Mouse (Mus musculus) neural tube, embryonic 11.5 days (tissue): ENCODE data around the gene Gm28998. TPM values are rescaled to one million over a fixed set of nuclear protein-coding genes. Genes with fewer than 3 reads are reported as not detected.
"Not testable (repeated sequence)": the region's sequence is repeated elsewhere in the genome, so short reads cannot be mapped to it uniquely, and the experiment has no call there.

Experiments
- ATAC-seq: fragments of 200-750 bp; cut with Nextera tagmentation; 2 replicates; pipeline ENCODE4 v1.8.0; 2017; ENCODE audit warnings: moderate number of reproducible peaks, mild to moderate bottlenecking, moderate TSS enrichment, moderate library complexity; ENCODE audit not compliant: insufficient read depth, low FRiP score, low TSS enrichment
- DNase-seq: peaks from one replicate; pipeline ENCODE4 v3.0.0-alpha.2; 2015; ENCODE audit warnings: low spot score
- H3K27ac ChIP-seq: fragments of 300-500 bp; sonication (generic); 2 replicates; pipeline ENCODE4 v1.5.1; 2014; ENCODE audit warnings: low read depth, mild to moderate bottlenecking, low read length
- H3K27me3 ChIP-seq: fragments of 300-500 bp; sonication (generic); 2 replicates; pipeline ENCODE4 v1.6.1; 2014; ENCODE audit warnings: mild to moderate bottlenecking, low read length, mixed read lengths; ENCODE audit not compliant: control insufficient read depth, insufficient read depth
- H3K36me3 ChIP-seq: fragments of 300-500 bp; sonication (generic); 2 replicates; pipeline ENCODE4 v1.6.1; 2014; ENCODE audit warnings: mild to moderate bottlenecking, low read length, moderate library complexity, mixed read lengths; ENCODE audit not compliant: control insufficient read depth, insufficient read depth
- H3K4me1 ChIP-seq: fragments of 300-500 bp; sonication (generic); 2 replicates; pipeline ENCODE4 v1.6.1; 2014; ENCODE audit warnings: low read length, mixed read lengths; ENCODE audit not compliant: control insufficient read depth, insufficient read depth
- H3K4me2 ChIP-seq: fragments of 300-500 bp; sonication (generic); 2 replicates; pipeline ENCODE4 v1.6.1; 2014; ENCODE audit warnings: low read depth, mild to moderate bottlenecking, moderate library complexity
- H3K4me3 ChIP-seq: fragments of 300-500 bp; sonication (generic); 2 replicates; pipeline ENCODE4 v1.5.1; 2014; ENCODE audit warnings: low read depth, low read length
- H3K9ac ChIP-seq: fragments of 300-500 bp; sonication (generic); 2 replicates; pipeline ENCODE4 v1.6.1; 2014; ENCODE audit warnings: mild to moderate bottlenecking, low read length
- H3K9me3 ChIP-seq: fragments of 300-500 bp; sonication (generic); 2 replicates; pipeline ENCODE4 v1.6.1; 2016; ENCODE audit warnings: low read length; ENCODE audit not compliant: control insufficient read depth
- WGBS: fragments of 180-500 bp; shearing (Covaris S2); extraction: QIAGEN DNeasy Blood & Tissue Kit; methylation state at CpG from one replicate; pipeline ENCODE4 v1.1.7; 2014; 5-methylcytosine and 5-hydroxymethylcytosine counted together
- polyA plus RNA-seq: library from polyadenylated mRNA; unstranded; fragments of >200 nt; fragmentation: Nextera tagmentation; extraction: Ambion mirVana; gene quantifications from 2 replicates; pipeline ENCODE4 v1.2.1, GENCODE M21; 2014

Gm28998 gene
- not detected in 2 replicates for polyA plus RNA-seq

DNA sequence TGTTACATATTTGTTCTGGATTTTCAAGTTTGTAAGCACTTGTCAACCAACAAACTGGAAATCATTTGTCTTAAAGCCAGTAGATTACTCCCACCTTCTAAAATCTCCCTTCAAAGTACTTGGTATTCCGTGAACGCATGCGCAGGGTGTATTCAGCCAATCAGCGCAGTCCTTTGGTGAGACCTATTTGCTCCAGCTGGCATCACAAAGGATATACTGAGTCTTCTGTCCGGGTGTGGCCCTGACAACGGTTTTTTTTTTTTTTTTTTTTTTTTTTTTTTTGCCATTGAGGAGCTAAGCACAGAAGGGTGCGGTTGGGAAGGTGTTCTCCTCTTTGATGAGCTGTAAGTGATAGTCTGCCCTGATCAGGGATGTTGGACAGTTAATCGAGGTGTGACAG, at the start of gene Gm28998:
Gene Gm28998 (plus strand): TSS at position 301 of the 400 bp plus-strand sequence.
- DNase-seq, H3K4me3 ChIP-seq, H3K27ac ChIP-seq, H3K4me2 ChIP-seq, ATAC-seq, H3K4me1 ChIP-seq, H3K36me3 ChIP-seq, H3K9ac ChIP-seq, H3K27me3 ChIP-seq, H3K9me3 ChIP-seq: not testable (repeated sequence)
- WGBS: no CpG with 5 or more reads among the region's 8 CpGs

Other genes starting within 250 kb of the Gm28998 start
- gene Gm21244, start 84.5 kb upstream of the Gm28998 start, polyA plus RNA-seq: not detected in 2 replicates
- gene Gm21788, start 151.2 kb downstream of the Gm28998 start, polyA plus RNA-seq: not detected in 2 replicates